Mouse (Mus musculus): Measurements from ENCODE around the gene Pde4d. TPM values are rescaled to one million over a fixed set of nuclear protein-coding genes. Genes with fewer than 3 reads are reported as not detected.

Gene Pde4d
- total and polyA plus RNA-seq, 3 experiments = 18.5 to 18.8 TPM; not detected in 1

DNA sequence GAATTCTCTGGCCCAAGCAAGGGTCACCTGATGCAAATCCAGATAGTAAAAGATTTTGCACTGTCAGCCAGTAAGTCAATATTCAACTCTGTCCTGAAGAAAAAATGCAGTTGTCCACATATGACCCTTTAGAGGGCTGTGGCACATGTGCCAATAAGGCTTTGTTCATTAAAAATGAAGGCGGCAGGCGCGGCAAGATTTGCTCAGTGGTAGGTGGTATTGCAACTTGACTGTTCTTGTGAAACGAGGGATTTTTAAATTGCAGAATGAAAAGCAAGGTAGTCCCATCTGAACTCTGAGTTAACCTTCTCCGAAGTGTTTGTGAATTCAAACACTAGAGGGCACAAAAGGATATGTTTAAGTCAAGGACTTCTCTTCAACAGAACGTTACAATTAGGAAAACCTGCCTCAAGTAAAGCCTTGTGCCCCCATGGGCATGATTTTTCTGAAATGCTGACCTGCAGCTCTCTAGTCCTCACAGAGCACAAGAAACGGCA, 1166.1 kb downstream of the Pde4d start:
- Histone ChIP-seq H3K27me3 (ENCODE audit: control insufficient read depth in 1 of 2, insufficient read depth in 2 of 2, low read length in 2 of 2) (no peaks in the 10 kb centered on the region), H3K79me2 (ENCODE audit: control insufficient read depth, insufficient read depth, low read length, poor library complexity) (no peaks in the 10 kb centered on the region; the same call in 1 of the 2 replicates), H3K4me3 (ENCODE audit: control insufficient read depth in 1 of 2, insufficient read depth in 1 of 2, low read depth in 2 of 2, low read length in 2 of 2) (peak overlapping the region; percentile 57 to 70), H3K4me1 (ENCODE audit: control insufficient read depth in 1 of 2, insufficient read depth in 2 of 2, low read length in 2 of 2) (0 out of 4 replicates have a peak, but pooled peaks cover 0 to 2% of the 10 kb centered on the region in 2 experiments), H3K9ac (ENCODE audit: control insufficient read depth, low read depth, low read length, poor library complexity, severe bottlenecking) (peak overlapping the region; percentile 61), H3K9me3 (replicated peaks; ENCODE audit: insufficient read depth, low read length) (no peaks in the 10 kb centered on the region), H3K36me3 (ENCODE audit: control insufficient read depth in 1 of 2, insufficient read depth in 2 of 2, low read length in 2 of 2) (peaks cover 0 to 5% of the 10 kb centered on the region in 2 experiments; a peak in 1 of 4 replicates), H3K27ac (ENCODE audit: control insufficient read depth, low read depth, low read length) (no peak overlapping the region)
- TF ChIP-seq TBP (IDR thresholded peaks at IDR 0.05; ENCODE audit: low read depth, low read length) = 0 out of 2 replicates have a peak, but pooled peaks have one; percentile 38
- TF ChIP-seq ZC3H11A (IDR thresholded peaks at IDR 0.05; ENCODE audit: low read depth, low read length) = peak; percentile 99
- TF ChIP-seq NRF1 (IDR thresholded peaks at IDR 0.05; ENCODE audit: insufficient read depth, low read depth, low read length, poor library complexity, severe bottlenecking) = no peak
- no peak for TF ChIP-seq JUND (IDR thresholded peaks at IDR 0.05; ENCODE audit: low read depth, low read length)
- no peak for TF ChIP-seq RCOR1 (IDR thresholded peaks at IDR 0.05; ENCODE audit: low read depth, low read length)
- TF ChIP-seq NELFE (IDR thresholded peaks at IDR 0.05; ENCODE audit: low read depth, low read length) = no peak
- no peak for TF ChIP-seq ETS1 (IDR thresholded peaks at IDR 0.05; ENCODE audit: low read depth, low read length)
- TF ChIP-seq UBTF (IDR thresholded peaks at IDR 0.05; ENCODE audit: borderline replicate concordance, insufficient read depth, low read depth, low read length) = no peak
- peak; percentile 45; the same call in 1 of the 2 replicates for TF ChIP-seq MAX (IDR thresholded peaks at IDR 0.05; ENCODE audit: low read length)
- TF ChIP-seq USF2 (IDR thresholded peaks at IDR 0.05; ENCODE audit: borderline replicate concordance in 1 of 2, insufficient read depth in 1 of 2, low read depth in 1 of 2, low read length in 2 of 2) = no peak
- peak; percentile 99 for TF ChIP-seq RAD21 (IDR thresholded peaks at IDR 0.05; ENCODE audit: low read depth, low read length)
- TF ChIP-seq E2F4 (IDR thresholded peaks at IDR 0.05; ENCODE audit: borderline replicate concordance, low read depth, low read length) = no peak
- no peak for TF ChIP-seq POLR2AphosphoS2 (IDR thresholded peaks at IDR 0.05; ENCODE audit: low read length)
- TF ChIP-seq ZMIZ1 (IDR thresholded peaks at IDR 0.05; ENCODE audit: low read depth, low read length) = no peak
- no peak for TF ChIP-seq KAT2A (conservative IDR thresholded peaks at IDR 0.05; ENCODE audit: low read depth, low read length)
- no peak for TF ChIP-seq TAL1 (IDR thresholded peaks at IDR 0.05; ENCODE audit: low read length)
- no peak for TF ChIP-seq POLR2A (IDR thresholded peaks at IDR 0.05; ENCODE audit: control insufficient read depth in 1 of 2, insufficient read depth in 1 of 2, low read depth in 1 of 2, low read length in 2 of 2, poor library complexity in 1 of 2)
- 0 out of 2 replicates have a peak, but pooled peaks have one; percentile 20 for TF ChIP-seq HCFC1 (IDR thresholded peaks at IDR 0.05; ENCODE audit: low read depth, low read length)
- TF ChIP-seq SMC3 (IDR thresholded peaks at IDR 0.05; ENCODE audit: low read depth, low read length) = peak; percentile 99
- TF ChIP-seq GATA1 (IDR thresholded peaks at IDR 0.05; ENCODE audit: low read depth, low read length) = no peak
- peak; percentile 57; the same call in 1 of the 2 replicates for TF ChIP-seq SIN3A (IDR thresholded peaks at IDR 0.05; ENCODE audit: low read length)
- TF ChIP-seq POLR2AphosphoS5 (IDR thresholded peaks at IDR 0.05; ENCODE audit: borderline replicate concordance, low read depth, low read length) = no peak
- peak; percentile 65; the same call in 1 of the 2 replicates for TF ChIP-seq MYC (IDR thresholded peaks at IDR 0.05; ENCODE audit: low read depth, low read length)
- TF ChIP-seq ELF1 (IDR thresholded peaks at IDR 0.05; ENCODE audit: low read depth, low read length) = no peak
- TF ChIP-seq MYB (IDR thresholded peaks at IDR 0.05; ENCODE audit: low read depth, low read length) = no peak
- TF ChIP-seq CTCF (IDR thresholded peaks at IDR 0.05 in 2 of 3, conservative IDR thresholded peaks at IDR 0.05 in 1 of 3; ENCODE audit: control insufficient read depth in 1 of 3, insufficient read depth in 1 of 3, low read depth in 2 of 3, low read length in 3 of 3, poor library complexity in 1 of 3, severe bottlenecking in 1 of 3) = peak; percentile 22 to 97 (median 45)
- 0 out of 2 replicates have a peak, but pooled peaks have one; percentile 3 for TF ChIP-seq MXI1 (IDR thresholded peaks at IDR 0.05; ENCODE audit: low read depth, low read length)
- TF ChIP-seq ZKSCAN1 (IDR thresholded peaks at IDR 0.05; ENCODE audit: low read depth, low read length) = no peak
- no peak for TF ChIP-seq CHD2 (IDR thresholded peaks at IDR 0.05; ENCODE audit: low read length)
- 0 out of 4 replicates have a peak, but pooled peaks of 1 of the 2 experiments have one; percentile 25 for TF ChIP-seq EP300 (IDR thresholded peaks at IDR 0.05; ENCODE audit: low read depth in 1 of 2, low read length in 2 of 2)
- TF ChIP-seq ZNF384 (IDR thresholded peaks at IDR 0.05; ENCODE audit: low read depth, low read length) = peak; percentile 20; the same call in 1 of the 2 replicates
- 0 out of 2 replicates have a peak, but pooled peaks have one; percentile 46 for TF ChIP-seq MAZ (IDR thresholded peaks at IDR 0.05; ENCODE audit: low read depth, low read length)
- peak; percentile 87 for DNase-seq (ENCODE audit: low read depth, low spot score)

Data from MEL (cell line).